Mouse (Mus musculus): ENCODE results near the gene Sash1.

- TF ChIP-seq POLR2A (IDR thresholded peaks at IDR 0.05; ENCODE audit: insufficient read depth, low read length) (no peak), EP300 (IDR thresholded peaks at IDR 0.05; ENCODE audit: insufficient read depth, low read depth, low read length) (no peak), CTCF (IDR thresholded peaks at IDR 0.05; ENCODE audit: low read depth, low read length) (no peak)
These were observed 35.3 kb upstream of the Sash1 start for GRCm38 (mm10) chr10:8921098-8921693.

Data from ES-Bruce4 (cell line).